Mouse (Mus musculus) left cerebral cortex, postnatal 14 days (tissue): ENCODE results near the gene Hacl1. TPM values are rescaled to one million over a fixed set of nuclear protein-coding genes. Genes with fewer than 3 reads are reported as not detected.

ENCODE experiments used
- DNase-seq, 2 experiments: peaks; one replicate each; pipeline ENCODE4 v3.0.0; 2021 to 2022; ENCODE audit warnings: low spot score in 2 of 2, mixed read lengths in 1 of 2
- intact Hi-C: fragments of 180-260 bp; cut with DNase I; formaldehyde crosslinking; loops from one replicate; pipeline ENCODE4 v1.15.1; 2025
- total RNA-seq, 2 experiments: library from RNA; stranded (reverse); gene quantifications; 2 replicates each; pipeline ENCODE4 v1.2.3; 2021

Gene Hacl1
- total RNA-seq, 2 experiments from 2014 or later = 5.0 to 6.9 TPM

DNA sequence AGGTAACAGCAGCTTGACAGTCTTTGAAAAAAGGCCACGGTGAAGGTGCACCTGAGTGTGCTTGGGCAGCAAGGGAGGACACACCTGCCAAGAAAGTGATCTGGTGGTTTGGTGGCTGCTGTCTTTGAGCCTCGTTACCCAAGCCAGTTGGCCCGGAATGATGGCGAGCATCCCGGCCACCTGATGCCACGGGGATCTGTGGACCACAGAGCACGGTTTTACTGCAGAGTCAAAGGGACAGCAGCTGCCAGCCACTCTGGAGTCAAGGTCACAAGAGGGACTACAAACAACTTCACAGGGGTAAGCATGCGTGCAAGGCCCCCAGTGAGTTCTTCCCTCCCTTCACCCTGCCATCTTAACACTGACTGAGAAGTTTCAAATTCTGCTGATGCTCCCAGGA, 83.8 kb downstream of the Hacl1 start:
- DNase-seq = no peak
- intact Hi-C loops = no loop called here

DNA sequence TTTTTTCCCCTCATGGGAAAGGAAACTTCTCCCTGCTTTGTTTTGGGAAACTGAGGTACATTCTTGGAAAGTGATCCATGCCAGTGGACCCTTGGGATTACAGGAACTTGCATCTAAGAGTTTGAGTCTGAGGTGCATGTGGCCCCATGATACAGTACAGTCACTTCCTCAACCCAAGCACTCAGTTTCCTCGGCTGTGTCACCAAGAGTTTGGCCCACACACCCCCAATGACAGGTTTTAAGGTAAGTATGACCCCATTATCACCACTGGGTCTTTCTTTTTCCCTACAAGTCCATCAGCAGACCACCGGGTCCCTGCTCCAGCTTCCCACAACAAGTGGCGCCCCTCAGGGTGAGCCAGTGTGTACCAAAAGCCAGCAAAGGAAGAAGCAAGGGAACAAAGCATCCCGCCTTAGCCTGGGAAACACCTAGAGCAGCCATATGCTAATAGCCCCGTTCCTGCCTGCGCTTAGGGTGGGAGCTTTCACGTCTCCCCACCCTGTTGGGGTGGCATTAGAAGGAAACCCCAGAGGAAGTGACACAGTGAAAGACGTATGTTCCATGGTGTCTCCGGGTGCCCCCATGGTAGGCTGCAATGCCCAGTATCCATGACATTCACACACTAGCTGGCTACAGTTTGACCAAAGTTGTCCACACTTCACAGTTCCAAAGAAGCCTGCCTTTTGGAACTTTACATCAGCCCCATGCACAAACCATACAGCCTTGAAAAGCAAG, 84.4 kb downstream of the Hacl1 start:
- no peak for DNase-seq
- intact Hi-C loops = no loop called here

DNA sequence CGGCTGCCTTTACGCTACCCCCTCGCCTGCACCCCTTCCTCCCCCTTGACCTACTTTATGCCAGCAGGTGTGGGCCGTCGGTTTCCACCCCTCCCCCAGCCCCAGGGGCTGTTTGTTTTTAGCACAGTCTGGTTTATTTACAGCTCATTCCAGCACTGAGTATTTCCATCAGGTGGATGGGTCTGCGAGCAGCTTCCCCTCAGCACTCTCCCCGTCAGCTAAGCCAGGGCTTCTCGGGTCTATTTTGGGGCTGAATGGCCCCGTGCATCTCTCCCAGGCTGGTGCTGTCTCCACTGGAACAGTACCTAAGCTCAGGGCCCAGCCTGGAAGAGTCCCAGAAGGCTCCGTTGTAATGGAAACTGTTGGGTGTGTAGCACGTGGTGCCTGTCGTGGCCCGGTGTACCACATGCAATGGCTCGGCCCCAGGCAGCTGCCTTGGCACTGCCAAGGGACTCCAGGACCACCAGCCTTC, 85.1 kb downstream of the Hacl1 start:
- intact Hi-C loops = no loop called here
- DNase-seq = peak in 1 of 2 experiments; percentile 28

DNA sequence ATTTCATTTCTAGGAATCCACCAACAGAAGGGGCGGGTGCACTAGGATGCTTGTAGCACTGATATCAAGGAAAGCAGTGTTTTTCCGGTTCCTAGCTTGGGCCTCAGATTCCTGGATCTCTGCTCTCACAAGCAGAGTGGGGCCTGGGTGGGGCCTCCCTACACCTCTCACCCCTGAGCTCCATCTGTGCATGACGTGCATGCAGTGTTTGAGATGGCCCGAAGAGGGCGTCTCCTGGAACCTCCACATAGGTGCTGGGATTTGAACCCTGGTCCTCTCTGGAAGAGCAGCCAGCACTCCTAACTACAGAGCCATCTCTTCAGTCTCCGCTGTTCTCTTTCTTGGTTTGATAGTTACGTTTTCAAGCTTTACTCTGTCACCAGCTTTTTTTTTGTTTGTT, 86.1 kb downstream of the Hacl1 start:
- intact Hi-C loops = no loop called here
- no peak for DNase-seq

Other genes starting within 250 kb of the Hacl1 start
- gene Sh3bp5, start 205.2 kb downstream of the Hacl1 start, total RNA-seq = 10 to 100 TPM; 73.5 to 73.9 TPM
- gene Eaf1, start 146.9 kb downstream of the Hacl1 start, total RNA-seq = 10 to 100 TPM; 15.8 to 16.6 TPM
- 10 to 100 TPM; 24.9 to 29.4 TPM for gene Mettl6, start 146.2 kb downstream of the Hacl1 start, total RNA-seq
- gene Colq, start 49.9 kb downstream of the Hacl1 start, total RNA-seq = 1 to 10 TPM; 2.9 to 3.1 TPM
- gene Gm49387, start 408 bp downstream of the Hacl1 start, total RNA-seq = not detected
- 1 to 10 TPM; 7.9 to 8.5 TPM for gene Btd, start 258 bp downstream of the Hacl1 start, total RNA-seq
- gene Ankrd28, start 189.4 kb upstream of the Hacl1 start, total RNA-seq = 10 to 100 TPM; 46.8 to 54.8 TPM